Mouse (Mus musculus): ENCODE data around the gene Macrod1. TPM values are rescaled to one million over a fixed set of nuclear protein-coding genes. Genes with fewer than 3 reads are reported as not detected.

The Macrod1 gene
- 14.9 and 18.3 TPM in 2 replicates for polyA plus RNA-seq (2012; ENCODE audit: insufficient read depth, insufficient read length, missing spikeins)

- TF ChIP-seq POLR2A (IDR thresholded peaks at IDR 0.05; ENCODE audit: borderline replicate concordance, low read depth, low read length) (no peak), CTCF (IDR thresholded peaks at IDR 0.05; ENCODE audit: low read depth, low read length) (no peak)
- Histone ChIP-seq H3K27ac (ENCODE audit: insufficient read depth, low read depth, low read length) (peak within 1 kb of the TSS; percentile 28; the same call in 1 of the 2 replicates), H3K4me1 (ENCODE audit: control insufficient read depth, insufficient read depth, low read length) (peaks cover 18% of the 10 kb centered on the region), H3K4me3 (ENCODE audit: insufficient read depth, low read length) (peak within 1 kb of the TSS; percentile 74)
Measured at GRCm38 (mm10) chr19:7056248-7057087, at the start of gene Macrod1. Gene Macrod1 (plus strand): TSS chr19:7056810.

- TF ChIP-seq CTCF (IDR thresholded peaks at IDR 0.05; ENCODE audit: low read depth, low read length) (no peak), POLR2A (IDR thresholded peaks at IDR 0.05; ENCODE audit: borderline replicate concordance, low read depth, low read length) (no peak)
- H3K27ac ChIP-seq (ENCODE audit: insufficient read depth, low read depth, low read length): no peak overlapping the region
- no peak overlapping the region for H3K4me3 ChIP-seq (ENCODE audit: insufficient read depth, low read length)
- no peaks in the 10 kb centered on the region for H3K4me1 ChIP-seq (ENCODE audit: control insufficient read depth, insufficient read depth, low read length)
Measured at GRCm38 (mm10) chr19:7006892-7007593, 49.6 kb upstream of the Macrod1 start.

- TF ChIP-seq CTCF (IDR thresholded peaks at IDR 0.05; ENCODE audit: low read depth, low read length): no peak
- TF ChIP-seq POLR2A (IDR thresholded peaks at IDR 0.05; ENCODE audit: borderline replicate concordance, low read depth, low read length): no peak
- Histone ChIP-seq H3K27ac (ENCODE audit: insufficient read depth, low read depth, low read length) (no peak overlapping the region), H3K4me1 (ENCODE audit: control insufficient read depth, insufficient read depth, low read length) (peaks cover 11% of the 10 kb centered on the region), H3K4me3 (ENCODE audit: insufficient read depth, low read length) (no peak overlapping the region)
Measured at GRCm38 (mm10) chr19:7012426-7012825, 44.2 kb upstream of the Macrod1 start.

- H3K4me1 ChIP-seq (ENCODE audit: control insufficient read depth, insufficient read depth, low read length): peaks cover 12% of the 10 kb centered on the region
- H3K27ac ChIP-seq (ENCODE audit: insufficient read depth, low read depth, low read length): no peak overlapping the region
- no peak for TF ChIP-seq POLR2A (IDR thresholded peaks at IDR 0.05; ENCODE audit: borderline replicate concordance, low read depth, low read length)
- TF ChIP-seq CTCF (IDR thresholded peaks at IDR 0.05; ENCODE audit: low read depth, low read length): no peak
- no peak overlapping the region for H3K4me3 ChIP-seq (ENCODE audit: insufficient read depth, low read length)
Measured at GRCm38 (mm10) chr19:7013984-7014383, 42.6 kb upstream of the Macrod1 start.

- Histone ChIP-seq H3K4me3 (ENCODE audit: insufficient read depth, low read length) (no peak overlapping the region), H3K27ac (ENCODE audit: insufficient read depth, low read depth, low read length) (no peak overlapping the region), H3K4me1 (ENCODE audit: control insufficient read depth, insufficient read depth, low read length) (peaks cover 14% of the 10 kb centered on the region)
- no peak for TF ChIP-seq POLR2A (IDR thresholded peaks at IDR 0.05; ENCODE audit: borderline replicate concordance, low read depth, low read length)
- TF ChIP-seq CTCF (IDR thresholded peaks at IDR 0.05; ENCODE audit: low read depth, low read length): no peak
Measured at GRCm38 (mm10) chr19:7014481-7015135, 42.0 kb upstream of the Macrod1 start.

- peak overlapping the region; percentile 99 for H3K27ac ChIP-seq (ENCODE audit: insufficient read depth, low read depth, low read length)
- TF ChIP-seq CTCF (IDR thresholded peaks at IDR 0.05; ENCODE audit: low read depth, low read length): no peak
- TF ChIP-seq POLR2A (IDR thresholded peaks at IDR 0.05; ENCODE audit: borderline replicate concordance, low read depth, low read length): no peak
- H3K4me1 ChIP-seq (ENCODE audit: control insufficient read depth, insufficient read depth, low read length): peaks cover 21% of the 10 kb centered on the region
- H3K4me3 ChIP-seq (ENCODE audit: insufficient read depth, low read length): peak overlapping the region; percentile 75
Measured at GRCm38 (mm10) chr19:7017541-7018457, 38.8 kb upstream of the Macrod1 start.

GRCm38 (mm10) chr19:7018546-7018945 lies 38.1 kb upstream of the Macrod1 start:
- Histone ChIP-seq H3K27ac (ENCODE audit: insufficient read depth, low read depth, low read length) (peak overlapping the region; percentile 99), H3K4me3 (ENCODE audit: insufficient read depth, low read length) (peak overlapping the region; percentile 75), H3K4me1 (ENCODE audit: control insufficient read depth, insufficient read depth, low read length) (peaks cover 20% of the 10 kb centered on the region)
- TF ChIP-seq CTCF (IDR thresholded peaks at IDR 0.05; ENCODE audit: low read depth, low read length) (no peak), POLR2A (IDR thresholded peaks at IDR 0.05; ENCODE audit: borderline replicate concordance, low read depth, low read length) (peak; percentile 57; the same call in 1 of the 2 replicates)

GRCm38 (mm10) chr19:7019191-7019590 lies 37.4 kb upstream of the Macrod1 start, which contains the start of gene Fermt3:
Gene Fermt3 (minus strand): TSS chr19:7019469.
- H3K4me3 ChIP-seq (ENCODE audit: insufficient read depth, low read length): peak within 1 kb of the TSS; percentile 75
- TF ChIP-seq POLR2A (IDR thresholded peaks at IDR 0.05; ENCODE audit: borderline replicate concordance, low read depth, low read length) (no peak), CTCF (IDR thresholded peaks at IDR 0.05; ENCODE audit: low read depth, low read length) (no peak)
- H3K4me1 ChIP-seq (ENCODE audit: control insufficient read depth, insufficient read depth, low read length): peaks cover 19% of the 10 kb centered on the region
- H3K27ac ChIP-seq (ENCODE audit: insufficient read depth, low read depth, low read length): peak within 1 kb of the TSS; percentile 99

Measured in bone marrow macrophage, adult 2 months (primary cell).